Mouse (Mus musculus) heart, embryonic 10.5 days (tissue): ENCODE measurements around the gene Csad. TPM values are rescaled to one million over a fixed set of nuclear protein-coding genes. Genes with fewer than 3 reads are reported as not detected.

Experiments
- DNase-seq: peaks from one replicate; pipeline ENCODE4 v3.0.0-alpha.2; 2017; ENCODE audit warnings: low spot score
- H3K27ac ChIP-seq: fragments of 300-500 bp; sonication (generic); 2 replicates; pipeline ENCODE4 v1.5.1; 2016; ENCODE audit warnings: mild to moderate bottlenecking
- H3K27me3 ChIP-seq: fragments of 300-500 bp; sonication (generic); 2 replicates; pipeline ENCODE4 v1.6.1; 2016; ENCODE audit warnings: mild to moderate bottlenecking; ENCODE audit not compliant: poor library complexity, insufficient read depth, severe bottlenecking
- H3K36me3 ChIP-seq: fragments of 300-500 bp; sonication (generic); 2 replicates; pipeline ENCODE4 v1.6.1; 2016; ENCODE audit warnings: mild to moderate bottlenecking, moderate library complexity
- H3K4me1 ChIP-seq: fragments of 300-500 bp; sonication (generic); 2 replicates; pipeline ENCODE4 v1.6.1; 2016; ENCODE audit warnings: mild to moderate bottlenecking
- H3K4me3 ChIP-seq: fragments of 300-500 bp; sonication (generic); 2 replicates; pipeline ENCODE4 v1.5.1; 2016; ENCODE audit warnings: mild to moderate bottlenecking, moderate library complexity
- H3K9me3 ChIP-seq: fragments of 300-500 bp; sonication (generic); 2 replicates; pipeline ENCODE4 v1.6.1; 2016; ENCODE audit warnings: mild to moderate bottlenecking, moderate library complexity
- WGBS: fragments of 180-500 bp; shearing (Covaris S2); methylation state at CpG from one replicate; pipeline ENCODE4 v1.1.7; 2016; 5-methylcytosine and 5-hydroxymethylcytosine counted together
- polyA plus RNA-seq: library from polyadenylated mRNA; unstranded; fragments of >200 nt; fragmentation: Nextera tagmentation; extraction: Ambion mirVana; gene quantifications from 2 replicates; pipeline ENCODE4 v1.2.1, GENCODE M21; 2016

The Csad gene
- polyA plus RNA-seq, 1 experiment from 2014 or later: 41.0 TPM

GRCm38 (mm10) chr15:102207351-102207750 lies 2.8 kb upstream of the Csad start:
- Histone ChIP-seq H3K4me3 (no peak overlapping the region), H3K9me3 (no peaks in the 10 kb centered on the region), H3K27me3 (no peaks in the 10 kb centered on the region), H3K4me1 (peaks cover 30% of the 10 kb centered on the region), H3K36me3 (peaks cover 74% of the 10 kb centered on the region), H3K27ac (no peak overlapping the region)
- 79% methylated on average over 3 of the region's 3 CpGs for WGBS
- DNase-seq: no peak

- Histone ChIP-seq H3K9me3 (no peaks in the 10 kb centered on the region), H3K27me3 (no peaks in the 10 kb centered on the region), H3K36me3 (peaks cover 60% of the 10 kb centered on the region), H3K27ac (peak overlapping the region; percentile 59; the same call in 1 of the 2 replicates), H3K4me3 (peak overlapping the region; percentile 93), H3K4me1 (peaks cover 29% of the 10 kb centered on the region)
- WGBS: 61% methylated on average over 8 of the region's 8 CpGs
- no peak for DNase-seq
Observed at GRCm38 (mm10) chr15:102205779-102206178, 1.3 kb upstream of the Csad start.

GRCm38 (mm10) chr15:102203835-102204381 lies 616 bp downstream of the Csad start:
- Histone ChIP-seq H3K9me3 (no peaks in the 10 kb centered on the region), H3K27me3 (no peaks in the 10 kb centered on the region), H3K4me3 (peak overlapping the region; percentile 93), H3K4me1 (peaks cover 29% of the 10 kb centered on the region), H3K27ac (peak overlapping the region; percentile 100), H3K36me3 (peaks cover 42% of the 10 kb centered on the region)
- under 1% methylated on average over 31 of the region's 72 CpGs for WGBS
- DNase-seq: peak; percentile 82

GRCm38 (mm10) chr15:102202971-102203834 lies 1.3 kb downstream of the Csad start, which contains the start of gene Zfp740:
TSS of gene Zfp740 (plus strand) at chr15:102203249.
- Histone ChIP-seq H3K4me3 (peak within 1 kb of the TSS; percentile 93), H3K9me3 (no peaks in the 10 kb centered on the region), H3K27ac (peak within 1 kb of the TSS; percentile 100), H3K36me3 (peaks cover 35% of the 10 kb centered on the region), H3K4me1 (peaks cover 29% of the 10 kb centered on the region), H3K27me3 (no peaks in the 10 kb centered on the region)
- WGBS: under 1% methylated on average over 62 of the region's 68 CpGs
- DNase-seq: peak; percentile 97

- WGBS: 81% methylated on average over 4 of the region's 4 CpGs
- no peak for DNase-seq
- Histone ChIP-seq H3K4me3 (no peak overlapping the region), H3K27me3 (no peaks in the 10 kb centered on the region), H3K4me1 (peaks cover 10% of the 10 kb centered on the region), H3K9me3 (no peaks in the 10 kb centered on the region), H3K27ac (no peak overlapping the region), H3K36me3 (no peaks in the 10 kb centered on the region; the same call in 1 of the 2 replicates)
Observed at GRCm38 (mm10) chr15:102198841-102199240, 5.7 kb downstream of the Csad start.

GRCm38 (mm10) chr15:102195373-102195772 lies 9.2 kb downstream of the Csad start:
- Histone ChIP-seq H3K36me3 (no peaks in the 10 kb centered on the region; the same call in 1 of the 2 replicates), H3K4me3 (no peak overlapping the region), H3K27ac (no peak overlapping the region), H3K9me3 (no peaks in the 10 kb centered on the region), H3K4me1 (peaks cover 19% of the 10 kb centered on the region), H3K27me3 (no peaks in the 10 kb centered on the region)
- DNase-seq: no peak
- 78% methylated on average over 4 of the region's 4 CpGs for WGBS

- no peaks in the 10 kb centered on the region for H3K27me3 ChIP-seq
- no peak for DNase-seq
- no peak overlapping the region for H3K4me3 ChIP-seq
- no peaks in the 10 kb centered on the region for H3K9me3 ChIP-seq
- H3K36me3 ChIP-seq: no peaks in the 10 kb centered on the region; the same call in 1 of the 2 replicates
- no peak overlapping the region for H3K27ac ChIP-seq
- H3K4me1 ChIP-seq: peaks cover 19% of the 10 kb centered on the region
- 85% methylated on average over 4 of the region's 4 CpGs for WGBS
Observed at GRCm38 (mm10) chr15:102194439-102194838, 10.1 kb downstream of the Csad start.

GRCm38 (mm10) chr15:102193652-102194051 lies 10.9 kb downstream of the Csad start:
- no peak for DNase-seq
- Histone ChIP-seq H3K27me3 (peaks cover 1% of the 10 kb centered on the region; the same call in 1 of the 2 replicates), H3K4me3 (no peak overlapping the region), H3K27ac (no peak overlapping the region), H3K36me3 (no peaks in the 10 kb centered on the region; the same call in 1 of the 2 replicates), H3K4me1 (peaks cover 23% of the 10 kb centered on the region), H3K9me3 (no peaks in the 10 kb centered on the region)
- WGBS: 88% methylated on average over 4 of the region's 4 CpGs

- Histone ChIP-seq H3K27me3 (peaks cover 5% of the 10 kb centered on the region; the same call in 1 of the 2 replicates), H3K27ac (no peak overlapping the region), H3K4me1 (peaks cover 31% of the 10 kb centered on the region), H3K4me3 (no peak overlapping the region), H3K36me3 (peaks cover 3% of the 10 kb centered on the region), H3K9me3 (no peaks in the 10 kb centered on the region)
- WGBS: 29% methylated on average over 5 of the region's 5 CpGs
- DNase-seq: no peak
Observed at GRCm38 (mm10) chr15:102192820-102193386, 11.6 kb downstream of the Csad start.

GRCm38 (mm10) chr15:102192271-102192812 lies 12.2 kb downstream of the Csad start:
- H3K27me3 ChIP-seq: peaks cover 5% of the 10 kb centered on the region; the same call in 1 of the 2 replicates
- DNase-seq: no peak
- peaks cover 5% of the 10 kb centered on the region; the same call in 1 of the 2 replicates for H3K36me3 ChIP-seq
- no peak overlapping the region; the same call in 1 of the 2 replicates for H3K27ac ChIP-seq
- no peak overlapping the region for H3K4me3 ChIP-seq
- H3K4me1 ChIP-seq: peaks cover 34% of the 10 kb centered on the region
- no peaks in the 10 kb centered on the region for H3K9me3 ChIP-seq
- 51% methylated on average over 7 of the region's 7 CpGs for WGBS

- Histone ChIP-seq H3K36me3 (peaks cover 10% of the 10 kb centered on the region; the same call in 1 of the 2 replicates), H3K27ac (no peak overlapping the region), H3K27me3 (peaks cover 5% of the 10 kb centered on the region; the same call in 1 of the 2 replicates), H3K4me1 (peaks cover 40% of the 10 kb centered on the region), H3K9me3 (no peaks in the 10 kb centered on the region), H3K4me3 (no peak overlapping the region)
- DNase-seq: no peak
- WGBS: 69% methylated on average over 7 of the region's 7 CpGs
Observed at GRCm38 (mm10) chr15:102191699-102192098, 12.8 kb downstream of the Csad start.

GRCm38 (mm10) chr15:102188883-102189282 lies 15.6 kb downstream of the Csad start:
- H3K27ac ChIP-seq: no peak overlapping the region
- no peak overlapping the region for H3K4me3 ChIP-seq
- 68% methylated on average over 6 of the region's 6 CpGs for WGBS
- peaks cover 5% of the 10 kb centered on the region; the same call in 1 of the 2 replicates for H3K27me3 ChIP-seq
- no peaks in the 10 kb centered on the region for H3K9me3 ChIP-seq
- no peak for DNase-seq
- peaks cover 43% of the 10 kb centered on the region for H3K4me1 ChIP-seq
- peaks cover 34% of the 10 kb centered on the region for H3K36me3 ChIP-seq
